Mouse (Mus musculus) limb, embryonic 10.5 days (tissue): ENCODE data around the gene Npff. TPM values are rescaled to one million over a fixed set of nuclear protein-coding genes. Genes with fewer than 3 reads are reported as not detected.

Experiments
- DNase-seq: peaks from one replicate; pipeline ENCODE4 v3.0.0-alpha.2; 2017; ENCODE audit warnings: low spot score
- H3K27ac ChIP-seq: fragments of 300-500 bp; sonication (generic); 2 replicates; pipeline ENCODE4 v1.5.1; 2016; ENCODE audit warnings: mild to moderate bottlenecking
- H3K27me3 ChIP-seq: fragments of 300-500 bp; sonication (generic); 2 replicates; pipeline ENCODE4 v1.6.1; 2016; ENCODE audit warnings: low read depth, mild to moderate bottlenecking; ENCODE audit not compliant: poor library complexity, severe bottlenecking
- H3K36me3 ChIP-seq: fragments of 300-500 bp; sonication (generic); 2 replicates; pipeline ENCODE4 v1.6.1; 2016; ENCODE audit warnings: mild to moderate bottlenecking, moderate library complexity
- H3K4me1 ChIP-seq: fragments of 300-500 bp; sonication (generic); 2 replicates; pipeline ENCODE4 v1.6.1; 2016
- H3K4me3 ChIP-seq: fragments of 300-500 bp; sonication (generic); 2 replicates; pipeline ENCODE4 v1.5.1; 2016; ENCODE audit warnings: mild to moderate bottlenecking, moderate library complexity
- H3K9me3 ChIP-seq: fragments of 300-500 bp; sonication (generic); replicated peaks from 2 replicates; pipeline ENCODE4 v1.6.1; 2016; ENCODE audit warnings: mild to moderate bottlenecking
- WGBS: fragments of 180-500 bp; shearing (Covaris S2); methylation state at CpG from one replicate; pipeline ENCODE4 v1.1.7; 2016; 5-methylcytosine and 5-hydroxymethylcytosine counted together
- polyA plus RNA-seq: library from polyadenylated mRNA; unstranded; fragments of >200 nt; fragmentation: Nextera tagmentation; extraction: Ambion mirVana; gene quantifications from 2 replicates; pipeline ENCODE4 v1.2.1, GENCODE M21; 2016

Gene Npff
- polyA plus RNA-seq, 1 experiment from 2014 or later, result 1.8 TPM

DNA sequence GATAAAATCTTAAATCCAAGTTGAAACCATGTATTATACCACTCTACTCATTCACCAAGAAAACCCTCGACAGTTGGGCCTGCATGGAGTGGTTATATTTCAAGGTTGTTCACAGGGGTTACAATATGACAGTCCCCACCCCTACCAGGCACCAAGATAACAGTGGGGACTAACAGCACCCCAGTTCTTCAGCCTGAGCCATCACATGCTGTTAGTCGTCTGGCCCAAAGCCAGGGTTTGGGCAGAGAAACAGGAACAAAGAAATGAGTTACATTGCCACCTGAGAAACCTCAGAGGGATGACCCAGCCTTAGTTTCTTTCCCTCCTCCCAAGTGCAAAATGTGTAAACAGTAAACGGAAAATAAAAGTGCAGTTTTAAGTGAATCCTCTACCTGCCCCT is 25.4 kb downstream of the Npff start:
- 80% methylated on average over 3 of the region's 3 CpGs for WGBS
- H3K4me1 ChIP-seq, result no peaks in the 10 kb centered on the region
- H3K27ac ChIP-seq, result no peak overlapping the region
- H3K4me3 ChIP-seq, result no peak overlapping the region
- H3K36me3 ChIP-seq, result peaks cover 99% of the 10 kb centered on the region
- H3K9me3 ChIP-seq, result no peaks in the 10 kb centered on the region
- no peak for DNase-seq
- no peaks in the 10 kb centered on the region for H3K27me3 ChIP-seq

DNA sequence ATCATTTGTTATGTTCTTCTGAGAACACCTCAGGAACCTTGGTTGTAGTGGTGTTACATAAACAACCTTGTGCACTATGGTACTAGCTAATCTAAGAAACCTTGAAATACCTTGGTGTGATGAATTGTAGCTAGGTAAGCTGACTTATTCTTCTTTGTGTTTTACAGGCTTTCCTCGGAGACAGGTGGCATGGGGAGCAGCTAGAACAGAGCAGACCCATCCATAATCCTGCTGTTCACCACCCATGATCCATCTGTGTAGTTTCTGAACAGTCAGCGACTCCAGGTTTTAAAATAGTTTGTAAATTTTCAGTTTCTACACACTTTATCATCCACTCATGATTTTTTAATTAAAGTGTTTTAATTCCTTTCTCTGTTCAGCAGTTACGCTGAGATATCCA is 26.4 kb downstream of the Npff start:
- H3K4me3 ChIP-seq, result no peak overlapping the region
- 91% methylated on average over 3 of the region's 3 CpGs for WGBS
- H3K9me3 ChIP-seq, result no peaks in the 10 kb centered on the region
- H3K27ac ChIP-seq, result no peak overlapping the region
- no peaks in the 10 kb centered on the region for H3K4me1 ChIP-seq
- no peak for DNase-seq
- H3K36me3 ChIP-seq, result peaks cover 99% of the 10 kb centered on the region
- no peaks in the 10 kb centered on the region for H3K27me3 ChIP-seq

- no peaks in the 10 kb centered on the region for H3K4me1 ChIP-seq
- no peaks in the 10 kb centered on the region for H3K27me3 ChIP-seq
- WGBS, result 80% methylated on average over 1 of the region's 1 CpGs
- H3K9me3 ChIP-seq, result no peaks in the 10 kb centered on the region
- no peak overlapping the region for H3K4me3 ChIP-seq
- H3K36me3 ChIP-seq, result peaks cover 100% of the 10 kb centered on the region
- no peak for DNase-seq
- no peak overlapping the region for H3K27ac ChIP-seq
These were observed 37.1 kb downstream of the Npff start for GRCm38 (mm10) chr15:102487664-102488063.

GRCm38 (mm10) chr15:102485853-102486252 is 38.9 kb downstream of the Npff start:
- DNase-seq, result no peak
- Histone ChIP-seq H3K4me3 (no peak overlapping the region), H3K27me3 (no peaks in the 10 kb centered on the region), H3K27ac (no peak overlapping the region), H3K36me3 (peaks cover 99% of the 10 kb centered on the region), H3K4me1 (no peaks in the 10 kb centered on the region), H3K9me3 (no peaks in the 10 kb centered on the region)
- WGBS, result 89% methylated on average over 12 of the region's 12 CpGs

- H3K27me3 ChIP-seq, result no peaks in the 10 kb centered on the region
- no peak for DNase-seq
- no peak overlapping the region for H3K4me3 ChIP-seq
- no peaks in the 10 kb centered on the region for H3K9me3 ChIP-seq
- no peaks in the 10 kb centered on the region for H3K4me1 ChIP-seq
- 95% methylated on average over 3 of the region's 3 CpGs for WGBS
- H3K36me3 ChIP-seq, result peaks cover 97% of the 10 kb centered on the region
- H3K27ac ChIP-seq, result no peak overlapping the region
These were observed 41.6 kb downstream of the Npff start for GRCm38 (mm10) chr15:102483136-102483535.

- 95% methylated on average over 2 of the region's 2 CpGs for WGBS
- Histone ChIP-seq H3K4me3 (no peak overlapping the region), H3K9me3 (no peaks in the 10 kb centered on the region), H3K4me1 (peaks cover 13% of the 10 kb centered on the region), H3K36me3 (peaks cover 68% of the 10 kb centered on the region), H3K27ac (no peak overlapping the region), H3K27me3 (no peaks in the 10 kb centered on the region)
- DNase-seq, result no peak
These were observed 50.2 kb downstream of the Npff start for GRCm38 (mm10) chr15:102474520-102474919.

Other genes with a start within 250 kb of the Npff start
- gene Mfsd5, start 245.5 kb downstream of the Npff start, polyA plus RNA-seq, result 69.5 and 76.5 TPM in 2 replicates
- 60.6 and 63.5 TPM in 2 replicates for gene Espl1, start 228.7 kb downstream of the Npff start, polyA plus RNA-seq
- gene Pfdn5, start 198.8 kb downstream of the Npff start, polyA plus RNA-seq, result 351 and 381 TPM in 2 replicates
- gene Myg1, start 193.2 kb downstream of the Npff start, polyA plus RNA-seq, result 123 and 135 TPM in 2 replicates
- 150 and 163 TPM in 2 replicates for gene Aaas, start 174.2 kb downstream of the Npff start, polyA plus RNA-seq
- 1.6 and 1.8 TPM in 2 replicates for gene Sp7, start 157.8 kb downstream of the Npff start, polyA plus RNA-seq
- 9.1 and 9.8 TPM in 2 replicates for gene Sp1, start 118.8 kb downstream of the Npff start, polyA plus RNA-seq
- gene Amhr2, start 79.6 kb downstream of the Npff start, polyA plus RNA-seq, result 0.15 TPM in 1 of 2 replicates, not detected in the other
- gene Prr13, start 65.9 kb downstream of the Npff start, polyA plus RNA-seq, result 57.6 and 60.5 TPM in 2 replicates
- 230 and 235 TPM in 2 replicates for gene Pcbp2, start 54.4 kb downstream of the Npff start, polyA plus RNA-seq
- 3.8 and 4.8 TPM in 2 replicates for gene Gm10337, start 21.2 kb downstream of the Npff start, polyA plus RNA-seq
- 23.8 and 27.7 TPM in 2 replicates for gene Map3k12, start 7.9 kb downstream of the Npff start, polyA plus RNA-seq
- 143 and 150 TPM in 2 replicates for gene Tarbp2, start 6.8 kb downstream of the Npff start, polyA plus RNA-seq
- 0.31 TPM in 1 of 2 replicates, not detected in the other for gene Gm28047, start 100.1 kb upstream of the Npff start, polyA plus RNA-seq
- gene Atf7, start 100.5 kb upstream of the Npff start, polyA plus RNA-seq, result 22.2 and 27.0 TPM in 2 replicates
- 61.8 and 74.3 TPM in 2 replicates for gene Atp5g2, start 147.4 kb upstream of the Npff start, polyA plus RNA-seq
- gene Calcoco1, start 197.2 kb upstream of the Npff start, polyA plus RNA-seq, result 26.3 and 33.5 TPM in 2 replicates